Mouse (Mus musculus) liver, embryonic 15.5 days (tissue): ENCODE data around the gene Dnajc17. TPM values are rescaled to one million over a fixed set of nuclear protein-coding genes. Genes with fewer than 3 reads are reported as not detected.
A peak's percentile ranks its signal among the peaks of the same experiment; 100 is the strongest.

Source experiments
- ATAC-seq: fragments of 200-750 bp; cut with Nextera tagmentation; 2 replicates; pipeline ENCODE4 v1.8.0; 2017; ENCODE audit warnings: moderate number of reproducible peaks, mild to moderate bottlenecking, moderate library complexity; ENCODE audit not compliant: insufficient read depth
- H3K27ac ChIP-seq: fragments of 300-500 bp; sonication (generic); replicated peaks from 2 replicates; pipeline ENCODE4 v1.5.1; 2015; ENCODE audit warnings: mild to moderate bottlenecking, inconsistent platforms
- H3K27me3 ChIP-seq: fragments of 300-500 bp; sonication (generic); 2 replicates; pipeline ENCODE4 v1.6.1; 2015; ENCODE audit warnings: mild to moderate bottlenecking, inconsistent platforms
- H3K36me3 ChIP-seq: fragments of 300-500 bp; sonication (generic); replicated peaks from 2 replicates; pipeline ENCODE4 v1.6.1; 2015; ENCODE audit warnings: moderate library complexity, mild to moderate bottlenecking, inconsistent platforms
- H3K4me1 ChIP-seq: fragments of 300-500 bp; sonication (generic); replicated peaks from 2 replicates; pipeline ENCODE4 v1.6.1; 2015; ENCODE audit warnings: inconsistent platforms
- H3K4me2 ChIP-seq: fragments of 300-500 bp; sonication (generic); 2 replicates; pipeline ENCODE4 v1.6.1; 2015; ENCODE audit warnings: moderate library complexity, mild to moderate bottlenecking, inconsistent platforms
- H3K4me3 ChIP-seq: fragments of 300-500 bp; sonication (generic); replicated peaks from 2 replicates; pipeline ENCODE4 v1.5.1; 2015; ENCODE audit warnings: mild to moderate bottlenecking, inconsistent platforms
- H3K9ac ChIP-seq: fragments of 300-500 bp; sonication (generic); 2 replicates; pipeline ENCODE4 v1.6.1; 2015; ENCODE audit warnings: moderate library complexity, mild to moderate bottlenecking, inconsistent platforms
- H3K9me3 ChIP-seq: fragments of 300-500 bp; sonication (generic); replicated peaks from 2 replicates; pipeline ENCODE4 v1.6.1; 2016; ENCODE audit warnings: inconsistent platforms
- WGBS: fragments of 180-500 bp; shearing (Covaris S2); methylation state at CpG from one replicate; pipeline ENCODE4 v1.1.7; 2015; ENCODE audit warnings: mixed read lengths; ENCODE audit not compliant: insufficient replicate concordance; 5-methylcytosine and 5-hydroxymethylcytosine counted together
- polyA plus RNA-seq: library from polyadenylated mRNA; unstranded; fragments of >200 nt; fragmentation: Nextera tagmentation; extraction: Ambion mirVana; gene quantifications from 2 replicates; pipeline ENCODE4 v1.2.1, GENCODE M21; 2015

Gene Dnajc17
- polyA plus RNA-seq: 7.0 and 7.1 TPM in 2 replicates

DNA sequence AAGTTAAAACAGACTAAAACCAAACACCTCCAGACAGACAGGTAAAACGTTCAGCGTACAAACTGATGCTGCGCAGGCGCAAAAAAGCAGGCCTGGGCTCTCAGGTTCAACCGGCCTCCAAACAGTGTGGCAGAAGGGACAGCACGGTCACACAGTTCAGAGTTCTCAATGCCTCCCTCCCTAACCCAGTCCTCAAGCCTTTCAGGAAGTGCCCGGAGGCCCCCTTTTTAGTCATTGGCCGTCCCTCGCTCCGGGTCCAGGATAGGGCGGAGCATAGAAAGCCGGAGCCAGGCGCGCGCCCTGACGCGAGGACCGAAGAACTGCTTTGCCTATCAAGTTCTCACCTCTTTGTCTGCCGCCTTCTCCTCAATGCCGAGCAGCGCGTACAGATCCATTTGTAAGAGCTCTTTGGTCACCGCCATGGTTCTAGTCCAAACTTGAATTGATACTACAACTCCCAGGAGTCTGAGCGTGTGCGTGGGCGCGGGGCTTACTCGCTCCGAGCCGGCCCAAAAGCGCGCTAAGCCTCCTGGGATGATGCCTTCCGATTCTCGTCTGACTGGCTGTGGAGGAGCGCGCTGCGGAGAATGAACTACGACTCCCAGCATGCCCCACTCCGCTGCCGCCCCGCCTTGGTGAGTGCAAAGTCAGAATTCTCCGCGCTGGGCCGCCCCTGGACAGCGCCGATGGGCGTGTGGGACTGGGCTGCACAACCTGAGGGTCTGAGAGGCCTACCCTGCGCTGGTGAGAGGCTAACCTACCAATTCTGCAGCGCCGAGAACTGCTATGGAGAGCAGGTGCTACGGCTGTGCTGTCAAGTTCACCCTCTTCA, at the start of gene Dnajc17, which contains the start of gene Zfyve19:
Gene Dnajc17, minus strand, starts transcription at position 452 of the 832 bp plus-strand sequence.
Gene Zfyve19, plus strand, starts transcription at position 274 of the 832 bp plus-strand sequence.
- Histone ChIP-seq H3K27me3 (no peaks in the 10 kb centered on the region), H3K9me3 (no peaks in the 10 kb centered on the region), H3K4me2 (peak within 1 kb of the TSS; percentile 85), H3K4me1 (peaks cover 26% of the 10 kb centered on the region), H3K4me3 (peak within 1 kb of the TSS; percentile 85), H3K27ac (peak within 1 kb of the TSS; percentile 88), H3K9ac (peak within 1 kb of the TSS; percentile 78), H3K36me3 (peaks cover 14% of the 10 kb centered on the region)
- whole genome bisulfite sequencing: under 1% methylated on average over 51 of the region's 51 CpGs
- peak; percentile 94 for ATAC-seq

DNA sequence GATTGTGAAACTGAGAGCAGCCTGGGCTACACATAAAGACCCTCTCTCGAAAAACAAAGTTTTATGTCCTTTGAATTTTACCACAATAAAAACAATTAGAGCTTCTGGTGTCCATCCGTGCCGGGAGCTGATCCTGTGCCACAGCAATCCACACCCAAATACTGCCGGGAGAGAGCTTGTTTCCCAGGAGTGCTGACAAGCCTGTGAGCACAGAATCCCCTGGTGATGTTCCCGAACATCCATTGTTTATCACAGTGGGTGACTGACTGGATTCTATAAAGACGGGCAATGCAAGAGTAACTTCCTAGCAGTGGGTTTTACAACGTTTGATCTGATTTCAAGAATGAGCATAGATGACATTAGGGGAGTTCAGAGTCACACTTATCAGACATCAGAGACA, 46.4 kb upstream of the Dnajc17 start:
- Histone ChIP-seq H3K9me3 (no peaks in the 10 kb centered on the region), H3K4me3 (no peak overlapping the region), H3K4me1 (peaks cover 9% of the 10 kb centered on the region), H3K36me3 (no peaks in the 10 kb centered on the region), H3K9ac (no peak overlapping the region), H3K4me2 (no peak overlapping the region), H3K27me3 (peaks cover 31% of the 10 kb centered on the region), H3K27ac (no peak overlapping the region)
- no peak for ATAC-seq
- WGBS: 28% methylated on average over 7 of the region's 7 CpGs

DNA sequence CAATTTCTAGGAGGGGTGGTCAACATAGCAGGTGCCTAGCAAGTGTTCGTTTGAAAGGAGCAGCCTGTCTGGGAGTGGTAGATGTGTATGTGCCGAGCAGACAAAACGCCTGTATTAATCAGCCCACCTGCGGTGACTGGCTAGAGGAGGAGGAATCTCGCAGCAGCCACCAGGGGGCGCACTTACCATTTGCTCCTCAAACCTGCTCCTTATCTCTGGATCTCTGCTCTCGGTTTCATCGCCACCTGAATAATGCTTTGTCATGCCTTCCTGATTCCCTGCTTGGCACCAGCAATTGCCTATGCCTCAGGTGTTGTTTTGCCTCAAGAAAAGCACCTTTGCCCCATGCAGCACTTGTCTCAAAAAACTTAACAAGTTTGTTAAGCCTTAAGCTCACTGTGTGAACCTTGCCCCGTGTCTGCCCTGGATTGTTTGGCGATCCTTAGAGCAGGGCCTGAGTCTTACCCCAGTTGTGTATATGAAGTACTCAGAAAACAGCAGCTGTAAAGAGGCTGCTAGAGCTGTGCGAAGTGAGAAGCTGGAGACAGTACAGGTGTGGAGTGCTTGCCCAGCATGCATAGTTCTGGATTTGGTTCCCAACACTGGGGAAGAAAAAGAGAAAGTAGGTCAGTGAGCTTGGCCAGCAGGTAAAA, 42.4 kb upstream of the Dnajc17 start:
- peaks cover 21% of the 10 kb centered on the region for H3K27me3 ChIP-seq
- ATAC-seq: peak; percentile 57
- H3K27ac ChIP-seq: peak overlapping the region; percentile 41; the same call in 1 of the 2 replicates
- peak overlapping the region; percentile 59 for H3K4me2 ChIP-seq
- H3K4me3 ChIP-seq: 0 out of 2 replicates have a peak overlapping the region, but pooled peaks have one; percentile 23
- no peak overlapping the region for H3K9ac ChIP-seq
- no peaks in the 10 kb centered on the region for H3K9me3 ChIP-seq
- H3K36me3 ChIP-seq: no peaks in the 10 kb centered on the region
- peaks cover 9% of the 10 kb centered on the region for H3K4me1 ChIP-seq
- 12% methylated on average over 11 of the region's 11 CpGs for WGBS

DNA sequence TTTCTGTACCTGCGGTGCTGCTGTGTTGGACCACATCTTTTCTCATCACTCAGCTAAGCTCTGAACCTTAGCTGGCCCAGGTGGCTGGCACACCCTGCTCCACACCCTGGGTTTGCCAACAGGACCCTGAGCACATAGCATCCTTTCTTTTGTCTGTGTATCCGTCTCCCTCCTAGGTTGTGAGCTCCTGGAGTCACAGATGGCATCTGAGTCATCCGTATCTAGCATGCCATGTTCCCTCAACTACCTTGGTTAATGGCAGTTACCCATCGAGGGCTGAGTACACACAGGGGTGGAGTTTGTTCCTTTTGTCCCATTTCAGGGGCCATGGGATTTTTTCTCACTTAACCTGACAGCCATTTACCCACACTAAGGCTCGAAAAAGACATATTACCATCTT, 41.8 kb upstream of the Dnajc17 start:
- peaks cover 19% of the 10 kb centered on the region for H3K27me3 ChIP-seq
- peaks cover 9% of the 10 kb centered on the region for H3K4me1 ChIP-seq
- ATAC-seq: no peak
- 58% methylated on average over 5 of the region's 5 CpGs for WGBS
- no peaks in the 10 kb centered on the region for H3K9me3 ChIP-seq
- no peaks in the 10 kb centered on the region for H3K36me3 ChIP-seq
- no peak overlapping the region for H3K27ac ChIP-seq
- no peak overlapping the region for H3K4me3 ChIP-seq
- no peak overlapping the region for H3K9ac ChIP-seq
- peak overlapping the region; percentile 59 for H3K4me2 ChIP-seq

DNA sequence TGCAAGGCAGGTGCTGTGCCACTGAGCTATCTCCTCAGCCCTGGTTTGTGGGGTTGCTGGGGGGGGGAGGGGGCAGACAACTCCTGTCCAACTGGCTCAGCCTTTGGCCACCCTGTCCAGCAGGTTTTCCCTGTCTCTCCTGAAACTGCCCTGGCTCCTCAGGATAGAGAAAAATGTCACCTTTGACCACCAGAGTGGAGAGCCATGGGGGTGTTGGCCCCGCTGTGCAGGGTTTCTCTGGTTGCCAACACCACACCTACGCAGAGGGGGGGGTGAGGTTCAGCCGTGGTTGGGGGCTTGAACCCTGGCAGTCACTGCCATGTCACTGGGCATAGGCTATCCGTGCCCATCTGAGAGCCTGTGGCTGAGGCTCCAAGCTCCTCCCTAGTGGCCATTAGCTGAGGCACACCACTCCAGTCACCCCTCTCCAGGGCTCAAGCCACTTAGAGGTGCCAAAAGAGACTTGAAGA, 41.0 kb upstream of the Dnajc17 start:
- 51% methylated on average over 4 of the region's 4 CpGs for WGBS

DNA sequence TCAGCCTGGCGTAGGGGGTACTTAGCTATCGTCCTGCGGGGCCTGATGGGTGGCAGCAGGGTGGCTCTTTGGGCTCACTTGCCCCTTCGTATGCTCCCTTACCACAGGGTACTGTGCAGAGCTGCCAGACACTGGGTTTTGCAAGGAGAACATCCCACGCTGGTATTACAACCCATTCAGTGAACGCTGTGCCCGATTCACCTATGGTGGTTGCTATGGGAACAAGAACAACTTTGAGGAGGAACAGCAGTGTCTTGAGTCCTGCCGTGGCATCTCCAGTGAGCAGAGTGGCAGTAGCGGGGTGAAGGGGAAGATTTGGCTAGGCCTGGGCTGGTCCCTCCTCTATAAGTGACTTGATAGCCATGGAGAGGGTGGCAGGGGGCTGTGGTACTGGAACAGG, 39.3 kb upstream of the Dnajc17 start:
- WGBS: 63% methylated on average over 9 of the region's 9 CpGs
- H3K27ac ChIP-seq: no peak overlapping the region
- no peak overlapping the region for H3K4me2 ChIP-seq
- peaks cover 9% of the 10 kb centered on the region for H3K4me1 ChIP-seq
- H3K27me3 ChIP-seq: peaks cover 4% of the 10 kb centered on the region; the same call in 1 of the 2 replicates
- H3K4me3 ChIP-seq: no peak overlapping the region
- no peaks in the 10 kb centered on the region for H3K9me3 ChIP-seq
- ATAC-seq: no peak
- no peak overlapping the region for H3K9ac ChIP-seq
- no peaks in the 10 kb centered on the region for H3K36me3 ChIP-seq

More for the DNA sequence above, 41.0 kb upstream of the Dnajc17 start:
- Histone ChIP-seq H3K4me1 (peaks cover 9% of the 10 kb centered on the region), H3K27me3 (peaks cover 16% of the 10 kb centered on the region), H3K9ac (no peak overlapping the region), H3K4me2 (no peak overlapping the region), H3K4me3 (no peak overlapping the region), H3K27ac (no peak overlapping the region), H3K36me3 (no peaks in the 10 kb centered on the region), H3K9me3 (no peaks in the 10 kb centered on the region)
- no peak for ATAC-seq

DNA sequence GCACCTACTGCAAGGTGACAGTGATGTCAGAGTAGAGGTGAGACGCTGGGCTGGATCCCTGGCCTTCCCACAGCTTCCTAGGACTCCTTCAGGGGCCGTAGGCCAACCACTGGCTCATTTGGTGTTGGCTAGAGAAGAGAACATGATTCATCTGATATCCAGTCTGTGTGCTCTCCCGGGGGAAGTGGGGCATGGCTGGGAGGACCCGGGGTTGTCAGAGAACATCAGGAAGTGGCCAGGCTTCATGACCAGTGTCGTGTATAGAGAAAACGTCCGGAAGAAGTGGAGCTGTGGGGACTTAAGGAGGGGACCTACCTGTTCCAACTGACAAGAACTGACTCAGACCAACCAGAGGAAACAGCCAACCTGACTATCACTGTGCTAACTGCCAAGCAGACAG, 36.7 kb upstream of the Dnajc17 start:
- no peak overlapping the region for H3K9ac ChIP-seq
- H3K4me1 ChIP-seq: no peaks in the 10 kb centered on the region
- WGBS: 35% methylated on average over 7 of the region's 7 CpGs
- no peaks in the 10 kb centered on the region for H3K9me3 ChIP-seq
- no peak overlapping the region for H3K4me3 ChIP-seq
- no peak overlapping the region for H3K4me2 ChIP-seq
- no peak overlapping the region for H3K27ac ChIP-seq
- ATAC-seq: no peak
- peaks cover 23% of the 10 kb centered on the region for H3K27me3 ChIP-seq
- H3K36me3 ChIP-seq: no peaks in the 10 kb centered on the region

DNA sequence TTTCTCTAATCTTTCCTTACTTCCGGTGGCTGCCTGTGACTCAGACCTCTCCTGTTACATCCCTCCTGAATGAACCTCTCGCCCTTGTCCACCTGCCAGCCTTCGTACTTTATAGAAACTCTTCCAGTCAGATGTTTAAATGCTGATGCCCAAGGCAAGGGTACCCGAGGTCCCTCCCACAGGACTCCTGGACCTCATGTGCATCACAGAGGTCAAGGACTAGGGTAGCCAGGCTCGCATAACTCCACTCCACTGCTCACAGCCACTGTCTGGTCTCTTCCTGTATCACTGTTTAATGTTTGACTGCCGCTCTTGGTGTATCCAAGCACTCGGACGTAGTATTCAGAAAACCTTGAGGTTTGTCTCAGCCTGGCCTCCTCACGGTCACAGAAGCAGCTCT, 34.0 kb upstream of the Dnajc17 start:
- peaks cover 50% of the 10 kb centered on the region for H3K27me3 ChIP-seq
- H3K36me3 ChIP-seq: no peaks in the 10 kb centered on the region
- no peak overlapping the region for H3K27ac ChIP-seq
- H3K4me3 ChIP-seq: no peak overlapping the region
- ATAC-seq: no peak
- H3K4me2 ChIP-seq: no peak overlapping the region
- no peak overlapping the region for H3K9ac ChIP-seq
- H3K9me3 ChIP-seq: no peaks in the 10 kb centered on the region
- H3K4me1 ChIP-seq: peaks cover 4% of the 10 kb centered on the region
- WGBS: 55% methylated on average over 9 of the region's 9 CpGs

DNA sequence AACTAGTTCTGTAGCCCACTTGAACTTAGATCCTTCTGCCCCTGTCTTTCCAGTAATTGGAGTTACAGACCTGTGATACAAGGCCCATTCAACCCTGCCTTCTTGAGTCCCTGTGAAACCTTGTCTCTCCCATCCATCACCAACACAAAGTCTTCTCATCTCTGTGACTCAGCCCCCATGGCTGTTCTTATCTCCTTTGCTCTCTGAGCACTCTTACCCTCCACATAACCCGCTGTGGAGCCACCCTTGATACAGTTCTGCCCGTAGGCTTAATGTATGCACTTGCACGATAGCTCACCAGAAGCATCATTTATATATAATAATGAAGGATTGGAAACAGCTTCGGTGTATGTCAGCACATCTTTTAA, 32.2 kb upstream of the Dnajc17 start:
- no peak overlapping the region for H3K9ac ChIP-seq
- no peak for ATAC-seq
- H3K27ac ChIP-seq: no peak overlapping the region
- no peak overlapping the region for H3K4me3 ChIP-seq
- no peak overlapping the region for H3K4me2 ChIP-seq
- WGBS: 53% methylated on average over 4 of the region's 4 CpGs
- peaks cover 68% of the 10 kb centered on the region for H3K27me3 ChIP-seq
- H3K4me1 ChIP-seq: peaks cover 13% of the 10 kb centered on the region
- no peaks in the 10 kb centered on the region for H3K9me3 ChIP-seq
- H3K36me3 ChIP-seq: no peaks in the 10 kb centered on the region

DNA sequence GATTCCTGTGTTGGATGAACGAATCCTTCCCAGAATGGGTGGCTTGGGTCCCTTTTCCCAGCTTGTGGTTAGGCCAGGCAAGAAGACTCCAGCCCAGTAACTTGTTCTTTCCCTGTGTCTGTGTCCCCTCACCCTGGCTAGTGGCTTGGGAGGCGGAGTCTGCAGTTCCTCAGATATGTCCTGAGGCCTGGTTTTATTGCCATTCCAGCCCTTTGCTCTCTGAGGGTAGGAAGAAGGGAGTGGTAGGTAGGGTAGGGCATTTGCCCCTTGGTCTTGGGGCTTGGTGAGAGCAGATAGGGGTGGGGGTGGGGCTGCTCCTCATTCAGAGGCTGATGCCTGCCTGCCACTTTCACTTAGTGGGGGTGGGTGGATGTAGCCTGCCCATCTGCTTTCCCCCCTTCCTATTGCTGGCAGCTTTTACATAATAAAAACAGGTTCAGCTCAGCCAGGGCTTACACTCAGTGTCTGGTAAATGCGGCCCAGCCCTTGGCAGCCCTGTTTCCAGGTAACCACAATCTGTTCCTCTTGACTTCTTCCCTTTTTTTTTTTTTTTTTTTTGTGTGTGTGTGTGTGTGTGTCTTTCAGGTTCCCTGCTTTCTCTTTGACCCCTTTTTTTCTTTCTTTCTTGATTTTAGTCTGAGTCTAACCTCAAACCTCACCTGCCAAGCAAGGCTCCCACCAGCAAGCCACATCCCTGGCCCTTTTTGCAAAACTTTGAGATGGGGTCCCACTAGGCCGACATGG, 31.7 kb upstream of the Dnajc17 start:
- WGBS: 44% methylated on average over 4 of the region's 4 CpGs
- Histone ChIP-seq H3K27me3 (peaks cover 72% of the 10 kb centered on the region), H3K4me2 (no peak overlapping the region), H3K9ac (no peak overlapping the region), H3K27ac (no peak overlapping the region), H3K4me1 (peaks cover 13% of the 10 kb centered on the region), H3K36me3 (no peaks in the 10 kb centered on the region), H3K9me3 (no peaks in the 10 kb centered on the region), H3K4me3 (no peak overlapping the region)
- ATAC-seq: no peak

DNA sequence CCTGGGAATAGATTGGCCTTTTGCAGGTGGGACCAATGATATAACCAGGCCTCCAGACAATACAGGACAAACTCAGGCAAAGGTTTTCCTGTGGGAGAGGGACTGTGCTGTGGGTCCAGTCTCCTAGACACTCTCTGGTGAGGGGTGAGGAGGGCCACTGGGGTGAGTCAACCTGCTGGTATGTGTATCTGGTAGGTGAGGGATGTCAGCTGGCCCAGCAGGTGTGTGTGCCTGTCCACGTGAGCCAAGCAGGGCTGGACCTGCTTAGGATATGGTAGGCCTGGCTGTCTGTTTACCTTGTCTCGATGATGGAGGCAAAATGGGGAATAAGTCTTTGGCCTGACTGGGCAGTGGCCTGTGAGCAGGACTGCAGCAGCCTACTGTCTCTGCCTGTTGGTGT, 30.1 kb upstream of the Dnajc17 start:
- 63% methylated on average over 2 of the region's 2 CpGs for WGBS
- Histone ChIP-seq H3K9me3 (no peaks in the 10 kb centered on the region), H3K9ac (no peak overlapping the region), H3K4me2 (no peak overlapping the region), H3K27ac (no peak overlapping the region), H3K36me3 (no peaks in the 10 kb centered on the region), H3K4me3 (no peak overlapping the region), H3K27me3 (peaks cover 85% of the 10 kb centered on the region), H3K4me1 (peaks cover 13% of the 10 kb centered on the region)
- no peak for ATAC-seq
